Mouse (Mus musculus): ENCODE measurements at regions not wholly inside any gene's neighbourhood (a gene's known extent, or its start where the extent isn't known, plus 50 kb on each side); places are given as distances from the start of the nearest gene placed in this dataset.

GRCm38 (mm10) chr8:115942731-115943509 is 235.3 kb upstream of the Maf start:
- peak; percentile 96 for DNase-seq (ENCODE audit: low read depth, low spot score)

- peak; percentile 60 for DNase-seq (ENCODE audit: low read depth, low spot score)
Observed at GRCm38 (mm10) chr8:115929472-115930210, 222.0 kb upstream of the Maf start.

GRCm38 (mm10) chr8:115921889-115922288 is 214.3 kb upstream of the Maf start:
- DNase-seq (ENCODE audit: low read depth, low spot score), result no peak

- DNase-seq (ENCODE audit: low read depth, low spot score), result peak; percentile 84
Observed at GRCm38 (mm10) chr8:115906650-115907049, 199.1 kb upstream of the Maf start.

- DNase-seq (ENCODE audit: low read depth, low spot score), result peak; percentile 76
Observed at GRCm38 (mm10) chr8:115903853-115904420, 196.3 kb upstream of the Maf start.

GRCm38 (mm10) chr8:115897521-115898178 is 190.1 kb upstream of the Maf start:
- DNase-seq (ENCODE audit: low read depth, low spot score), result peak; percentile 97

- DNase-seq (ENCODE audit: low read depth, low spot score), result peak; percentile 87
Observed at GRCm38 (mm10) chr8:115897086-115897485, 189.5 kb upstream of the Maf start.

- DNase-seq (ENCODE audit: low read depth, low spot score), result peak; percentile 14
Observed at GRCm38 (mm10) chr8:115896066-115896465, 188.5 kb upstream of the Maf start.

- DNase-seq (ENCODE audit: low read depth, low spot score), result peak; percentile 67
Observed at GRCm38 (mm10) chr8:115888278-115888677, 180.7 kb upstream of the Maf start.

- DNase-seq (ENCODE audit: low read depth, low spot score), result no peak
Observed at GRCm38 (mm10) chr8:115885121-115885743, 177.6 kb upstream of the Maf start.

GRCm38 (mm10) chr8:115883808-115884207 is 176.2 kb upstream of the Maf start:
- DNase-seq (ENCODE audit: low read depth, low spot score), result no peak

- no peak for DNase-seq (ENCODE audit: low read depth, low spot score)
Observed at GRCm38 (mm10) chr8:115881881-115882280, 174.3 kb upstream of the Maf start.

GRCm38 (mm10) chr8:115874789-115875188 is 167.2 kb upstream of the Maf start:
- no peak for DNase-seq (ENCODE audit: low read depth, low spot score)

GRCm38 (mm10) chr8:115871381-115871780 is 163.8 kb upstream of the Maf start:
- DNase-seq (ENCODE audit: low read depth, low spot score), result no peak

- peak; percentile 74 for DNase-seq (ENCODE audit: low read depth, low spot score)
Observed at GRCm38 (mm10) chr8:115861381-115861780, 153.8 kb upstream of the Maf start.

- DNase-seq (ENCODE audit: low read depth, low spot score), result peak; percentile 27
Observed at GRCm38 (mm10) chr8:115859406-115859805, 151.8 kb upstream of the Maf start.

- no peak for DNase-seq (ENCODE audit: low read depth, low spot score)
Observed at GRCm38 (mm10) chr8:115856816-115857215, 149.2 kb upstream of the Maf start.

GRCm38 (mm10) chr8:115855934-115856629 is 148.5 kb upstream of the Maf start:
- DNase-seq (ENCODE audit: low read depth, low spot score), result no peak

GRCm38 (mm10) chr8:115854209-115854900 is 146.8 kb upstream of the Maf start:
- peak; percentile 56 for DNase-seq (ENCODE audit: low read depth, low spot score)

- no peak for DNase-seq (ENCODE audit: low read depth, low spot score)
Observed at GRCm38 (mm10) chr8:115850552-115850951, 143.0 kb upstream of the Maf start.

All from 3T3-L1 (cell line).